Mouse (Mus musculus) T-cell, adult 66 days (primary cell): ENCODE results near the gene Bmp8a. TPM values are rescaled to one million over a fixed set of nuclear protein-coding genes. Genes with fewer than 3 reads are reported as not detected.

Experiments
- total RNA-seq, 2 experiments: library from RNA; stranded (reverse); gene quantifications; 3 replicates in 1 of 2; 4 replicates in 1 of 2; pipeline ENCODE4 v1.2.4; 2023

Gene Bmp8a
- total RNA-seq = under 1 TPM; 0.23 to 0.30 TPM

DNA sequence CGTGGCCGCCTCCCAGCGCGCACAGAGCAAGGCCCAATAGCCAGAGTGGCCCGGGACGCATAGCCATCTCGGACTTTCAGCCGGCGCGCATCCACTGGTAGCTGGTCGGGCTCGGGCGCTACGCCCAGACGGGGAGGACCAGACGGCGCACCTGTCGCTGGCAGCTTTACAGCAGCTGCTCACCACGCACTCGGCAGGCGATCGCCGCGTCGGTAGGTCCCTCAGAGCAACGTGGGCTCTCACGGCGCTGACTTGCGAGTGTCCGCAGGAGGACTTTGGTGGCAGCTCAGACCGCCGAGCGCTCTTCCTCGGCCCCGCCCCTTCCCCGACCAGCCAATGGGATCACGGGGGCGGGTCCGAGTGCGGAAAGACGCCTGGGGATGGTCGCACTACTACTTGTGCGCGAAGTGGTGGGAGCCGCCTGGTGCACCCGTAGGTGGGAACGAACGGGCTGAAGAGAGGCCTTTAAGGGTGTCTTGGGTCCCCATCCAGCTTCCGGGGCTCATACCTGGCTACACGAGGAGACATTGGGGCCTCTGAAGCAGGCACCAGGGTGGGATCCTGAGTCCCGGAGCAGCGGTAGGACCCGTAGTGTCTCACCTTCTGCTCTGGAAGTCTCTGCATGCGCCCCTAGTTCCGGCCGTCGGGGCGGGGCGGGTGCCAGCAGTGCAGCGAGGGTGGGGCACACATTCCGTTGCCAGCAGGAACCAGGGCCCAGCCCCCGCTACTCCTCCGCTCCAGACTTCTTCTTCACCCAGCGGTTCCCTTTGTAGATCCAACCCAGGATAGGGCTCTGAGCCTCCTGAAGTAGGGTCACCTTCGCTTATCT, at the start of gene Bmp8a:
Gene Bmp8a (minus strand): TSS at position 611 of the 829 bp plus-strand sequence.

DNA sequence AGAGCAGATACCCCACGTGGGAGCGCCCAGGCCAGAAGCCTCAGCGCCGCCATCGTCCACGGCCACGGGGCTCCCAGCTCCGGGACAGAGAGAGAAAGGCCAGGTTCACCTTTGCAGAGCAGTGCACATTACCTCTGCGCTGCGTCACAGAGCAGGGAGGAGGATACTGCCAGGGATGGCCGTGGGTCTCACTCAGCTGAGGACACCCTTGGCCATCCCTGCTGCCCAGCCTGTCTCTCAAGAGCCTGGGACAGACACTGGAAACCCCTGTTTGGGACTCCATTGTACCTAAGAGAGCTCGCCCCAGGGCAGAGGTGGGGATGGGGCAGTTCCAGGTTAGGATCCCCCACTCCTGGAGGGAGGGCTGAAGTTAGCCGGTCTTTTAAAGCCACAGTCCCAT, 19.5 kb downstream of the Bmp8a start, which contains the start of gene Oxct2a:
Gene Oxct2a (minus strand): TSS at position 101 of the 400 bp plus-strand sequence.

Other genes with a start within 250 kb of the Bmp8a start
- not detected for gene Bmp8b, start 238.1 kb downstream of the Bmp8a start, total RNA-seq
- not detected for gene Oxct2b, start 227.0 kb downstream of the Bmp8a start, total RNA-seq
- 10 to 100 TPM; 62.0 to 68.1 TPM for gene Ppie, start 203.3 kb downstream of the Bmp8a start, total RNA-seq
- not detected for gene Hpcal4, start 160.0 kb downstream of the Bmp8a start, total RNA-seq
- not detected for gene Nt5c1a, start 141.7 kb downstream of the Bmp8a start, total RNA-seq
- under 1 TPM in 1 of 2 experiments, not detected in 1; 0.23 TPM for gene Heyl, start 109.7 kb downstream of the Bmp8a start, total RNA-seq
- 10 to 100 TPM; 76.6 to 80.7 TPM for gene Pabpc4, start 80.9 kb downstream of the Bmp8a start, total RNA-seq
- gene Oxct2a, start 19.6 kb downstream of the Bmp8a start, total RNA-seq = not detected